Mouse (Mus musculus) layer of hippocampus, adult 8-10 months (tissue): ENCODE measurements around the gene Mtif2. TPM values are rescaled to one million over a fixed set of nuclear protein-coding genes. Genes with fewer than 3 reads are reported as not detected.
"Not testable (repeated sequence)": the region's sequence is repeated elsewhere in the genome, so short reads cannot be mapped to it uniquely, and the experiment has no call there.

ENCODE experiments used
- DNase-seq, 2 experiments: peaks; one replicate each; pipeline ENCODE4 v3.0.0; 2022; ENCODE audit warnings: low spot score in 2 of 2
- total RNA-seq, 4 experiments: library from RNA; stranded (reverse); gene quantifications; 2 replicates each; pipeline ENCODE4 v1.2.4; 2022

The Mtif2 gene
- 10 to 100 TPM; 34.3 to 43.4 (median 37.8) TPM for total RNA-seq

DNA sequence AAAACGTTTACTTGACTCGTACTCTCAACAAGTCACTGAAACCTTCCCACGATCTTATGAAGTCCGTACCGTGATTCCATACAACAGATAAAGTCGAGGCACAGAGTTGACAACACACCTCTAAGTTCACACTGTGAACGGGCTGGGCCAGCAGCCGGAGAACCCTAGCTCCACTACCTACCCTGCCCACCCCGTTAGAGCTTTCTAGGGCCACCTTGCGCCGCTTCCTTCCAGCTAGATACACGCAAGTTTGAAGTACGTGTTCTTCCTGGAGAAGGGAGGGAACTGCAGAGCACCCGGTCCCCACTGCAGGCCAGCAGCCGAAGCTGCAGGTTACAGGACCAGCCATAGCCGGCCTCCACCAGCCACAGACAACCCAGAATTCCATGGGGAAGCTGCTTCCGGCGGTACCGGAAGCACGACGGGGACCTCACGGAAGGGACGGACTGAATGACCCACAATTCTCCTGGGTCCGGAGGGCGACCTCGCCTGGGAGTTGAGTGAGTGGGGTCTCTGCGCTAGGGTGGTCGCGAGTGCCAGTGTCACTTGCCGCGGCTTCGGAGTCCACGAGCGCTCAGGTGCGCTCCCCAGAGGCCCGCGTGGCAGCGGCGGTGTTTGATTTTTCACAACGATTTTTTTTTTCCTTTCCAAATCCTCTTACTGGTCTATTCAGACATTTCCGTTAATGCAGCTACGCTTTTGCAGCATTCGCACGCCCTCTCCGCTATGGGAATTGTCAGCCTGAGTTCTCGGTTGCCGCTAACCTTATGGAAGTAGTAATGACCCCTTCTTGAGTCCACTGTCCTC lies at the start of gene Mtif2:
Gene Mtif2, plus strand, starts transcription at position 421 of the 807 bp plus-strand sequence.
- peak; percentile 62 to 75 for DNase-seq

DNA sequence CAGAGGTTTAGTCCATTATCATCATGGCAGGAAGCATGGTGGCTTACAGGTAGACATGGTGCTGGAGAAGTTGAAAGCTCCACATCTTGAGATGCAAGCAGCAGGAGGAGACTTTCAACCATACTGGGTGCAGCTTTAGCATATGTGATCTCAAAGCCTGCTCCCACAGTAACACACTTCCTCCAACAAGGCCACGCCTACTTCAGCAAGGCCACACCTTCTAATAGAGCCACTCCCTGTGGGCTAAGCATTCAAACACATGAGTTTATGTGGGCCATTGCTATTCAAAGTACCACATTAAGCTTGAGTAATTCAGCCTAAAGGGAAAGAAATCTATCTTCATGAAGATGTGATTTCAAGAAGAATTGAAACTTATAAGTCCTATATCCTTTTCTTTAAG lies 33.1 kb upstream of the Mtif2 start:
- DNase-seq = no peak

DNA sequence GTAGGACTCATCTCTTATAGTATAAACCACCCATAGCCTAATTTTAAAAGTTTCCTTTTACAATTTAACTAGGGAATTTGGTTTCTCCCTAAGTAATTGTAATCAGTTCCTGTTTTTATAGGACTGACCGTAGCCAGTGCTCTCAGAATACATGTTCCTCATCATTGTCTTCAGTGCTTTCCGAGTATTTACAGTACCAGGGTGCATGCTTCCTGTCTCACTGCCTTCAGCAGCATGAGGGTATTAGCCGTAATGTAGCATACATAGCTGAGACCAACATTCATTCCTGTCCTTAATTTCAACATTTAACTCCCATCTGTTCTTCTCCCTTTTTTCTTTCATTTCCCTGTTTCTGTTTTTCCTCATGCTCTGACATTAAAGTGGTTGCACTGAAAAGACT lies 29.2 kb upstream of the Mtif2 start:
- no peak for DNase-seq

DNA sequence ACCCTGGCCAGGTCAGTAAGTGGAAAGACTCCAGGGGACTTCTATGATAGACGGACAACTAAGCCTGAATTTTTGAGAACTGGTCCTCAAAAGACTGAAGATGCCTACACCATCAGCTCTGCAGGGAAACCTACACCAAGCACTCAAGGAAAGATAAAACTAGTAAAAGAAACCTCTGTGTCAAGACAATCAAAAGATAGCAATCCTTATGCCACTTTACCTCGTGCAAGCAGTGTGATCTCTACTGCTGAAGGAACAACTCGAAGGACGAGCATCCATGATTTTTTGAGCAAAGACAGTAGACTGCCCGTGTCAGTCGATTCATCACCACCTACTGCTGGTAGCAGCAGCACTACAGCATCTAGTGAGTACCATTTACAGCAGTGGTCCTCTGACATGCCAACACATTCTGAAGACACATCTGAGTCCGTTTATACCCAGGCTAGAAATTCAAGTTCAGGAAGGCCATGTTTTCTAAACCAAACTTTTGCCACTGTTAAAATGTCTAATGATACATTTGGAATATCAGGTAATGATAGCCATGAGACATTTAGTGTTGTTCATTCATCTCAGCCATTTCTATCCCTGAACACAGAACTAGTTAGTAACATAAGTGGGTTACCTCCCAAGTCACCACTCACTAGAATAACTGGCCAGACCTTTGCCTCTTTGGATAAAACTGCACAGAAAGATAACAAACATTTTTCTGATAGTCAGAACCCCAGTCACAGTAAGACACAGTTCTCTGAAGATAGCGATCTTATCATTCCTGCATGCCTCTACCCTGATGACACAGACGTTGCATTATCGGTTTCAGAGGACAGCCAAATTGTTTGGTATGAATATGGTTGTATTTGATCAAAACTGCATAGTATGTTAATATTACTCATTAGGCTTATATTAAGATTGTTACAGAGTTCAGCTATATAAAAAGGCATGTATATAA lies 22.0 kb upstream of the Mtif2 start:
- DNase-seq = no peak

- DNase-seq = no peak
Measured at GRCm38 (mm10) chr11:29504899-29505625, 21.1 kb upstream of the Mtif2 start.

DNA sequence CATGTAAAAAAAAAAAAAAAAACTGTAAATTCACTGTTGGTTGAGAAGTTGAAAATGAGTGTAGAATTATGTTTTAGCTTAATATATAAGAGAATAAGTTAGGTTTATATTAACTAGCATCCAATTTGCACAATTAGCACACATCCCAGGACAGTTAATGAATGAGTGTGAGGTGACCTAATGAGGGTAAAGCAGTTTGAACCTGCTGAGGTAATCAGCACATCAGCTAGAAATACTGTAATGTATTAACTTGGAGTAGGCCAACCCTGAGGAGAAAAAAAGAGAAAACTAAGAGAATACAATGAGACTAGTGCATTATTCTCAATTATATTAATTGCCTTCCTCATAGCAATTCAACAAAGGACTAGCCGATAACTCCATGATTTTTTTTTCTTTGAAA lies 16.8 kb upstream of the Mtif2 start:
- DNase-seq = no peak

DNA sequence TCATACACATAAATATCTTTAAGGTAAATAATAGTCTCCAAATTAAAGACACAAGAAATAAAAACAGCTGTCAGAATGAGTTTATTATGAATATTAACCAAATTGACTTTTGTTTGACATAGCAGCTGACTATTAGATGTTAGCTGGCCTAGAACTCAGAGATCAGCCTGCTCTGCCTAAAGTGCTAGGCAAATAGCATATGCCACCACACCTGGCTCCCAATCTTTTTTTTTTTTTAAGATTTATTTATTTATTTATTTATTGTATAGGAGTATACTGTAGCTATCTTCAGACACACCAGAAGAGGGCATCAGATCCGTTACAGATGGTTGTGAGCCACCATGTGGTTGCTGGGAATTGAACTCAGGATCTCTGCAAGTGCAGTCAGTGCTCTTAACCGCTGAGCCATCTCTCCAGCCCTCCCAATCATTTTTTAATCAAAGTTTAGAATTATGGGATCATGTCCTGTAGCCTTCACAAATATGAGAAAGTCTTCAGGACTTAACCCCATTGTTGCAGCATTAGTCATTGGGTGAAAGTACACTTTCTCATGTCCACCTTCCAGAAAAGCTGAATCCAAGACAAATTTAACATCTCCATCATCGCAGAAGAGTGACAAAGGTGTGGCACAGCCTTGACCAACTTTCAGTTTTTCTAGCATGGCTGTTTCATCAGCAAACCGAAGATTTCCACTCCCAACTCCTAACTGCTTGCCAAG lies 13.2 kb upstream of the Mtif2 start:
- no peak for DNase-seq

GRCm38 (mm10) chr11:29514325-29514681 lies 11.9 kb upstream of the Mtif2 start:
- no peak for DNase-seq

DNA sequence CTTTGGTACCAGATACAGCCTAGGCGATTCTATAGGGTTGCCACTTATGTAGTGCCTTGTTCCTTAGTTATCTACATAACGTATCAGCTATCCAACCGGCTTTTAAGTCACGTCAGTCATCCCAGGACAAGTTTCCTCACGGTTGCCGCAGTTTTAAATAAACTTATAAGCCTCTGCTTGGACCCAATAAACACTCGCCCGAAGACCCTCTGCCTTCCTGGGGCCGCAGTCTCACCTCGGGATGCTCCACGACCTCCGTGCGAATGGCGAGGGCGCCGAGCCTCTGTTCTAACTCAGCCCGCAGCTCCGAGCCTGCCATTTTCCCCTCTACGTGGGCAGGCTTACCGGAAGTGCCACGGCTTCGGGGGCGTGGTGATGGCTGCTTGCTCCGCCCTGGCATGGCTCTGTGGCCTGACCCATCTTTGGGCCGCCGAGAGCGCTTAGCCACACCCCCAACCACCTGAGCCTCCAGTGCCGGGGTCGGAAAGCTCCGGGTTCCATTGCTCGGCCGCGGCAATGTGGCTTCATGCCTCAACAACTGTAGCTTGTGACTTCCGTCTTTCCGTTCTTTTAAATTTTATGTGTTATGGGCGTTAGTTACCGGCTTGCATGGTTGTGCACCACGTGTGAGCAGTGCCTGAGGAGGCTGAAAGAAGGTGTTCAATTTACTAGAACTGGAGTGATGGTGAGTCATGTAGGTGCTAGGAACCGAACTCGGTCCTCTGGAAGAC lies 11.4 kb upstream of the Mtif2 start, which contains the start of gene Prorsd1:
Gene Prorsd1, minus strand, starts transcription at position 352 of the 731 bp plus-strand sequence.
- DNase-seq = peak; percentile 58 to 71

DNA sequence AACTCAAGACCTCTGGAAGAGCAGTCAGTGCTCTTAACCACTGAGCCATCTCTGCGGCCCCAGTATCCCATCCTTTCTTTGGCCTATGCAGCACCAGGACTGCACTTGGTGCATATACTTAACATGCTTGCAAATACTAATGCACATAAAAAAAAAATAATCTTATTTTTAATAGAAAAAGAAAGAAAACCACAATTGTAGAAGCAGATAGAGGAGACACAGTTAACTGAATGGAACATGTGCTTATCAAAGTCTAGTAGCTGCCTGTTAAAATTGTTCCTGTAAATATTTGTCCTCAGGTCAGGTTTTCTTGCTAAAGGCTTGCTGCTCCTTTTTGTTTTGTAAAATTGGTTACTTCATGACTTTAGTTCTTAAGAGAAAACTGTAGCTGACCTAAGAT lies 12.0 kb downstream of the Mtif2 start:
- DNase-seq = no peak

DNA sequence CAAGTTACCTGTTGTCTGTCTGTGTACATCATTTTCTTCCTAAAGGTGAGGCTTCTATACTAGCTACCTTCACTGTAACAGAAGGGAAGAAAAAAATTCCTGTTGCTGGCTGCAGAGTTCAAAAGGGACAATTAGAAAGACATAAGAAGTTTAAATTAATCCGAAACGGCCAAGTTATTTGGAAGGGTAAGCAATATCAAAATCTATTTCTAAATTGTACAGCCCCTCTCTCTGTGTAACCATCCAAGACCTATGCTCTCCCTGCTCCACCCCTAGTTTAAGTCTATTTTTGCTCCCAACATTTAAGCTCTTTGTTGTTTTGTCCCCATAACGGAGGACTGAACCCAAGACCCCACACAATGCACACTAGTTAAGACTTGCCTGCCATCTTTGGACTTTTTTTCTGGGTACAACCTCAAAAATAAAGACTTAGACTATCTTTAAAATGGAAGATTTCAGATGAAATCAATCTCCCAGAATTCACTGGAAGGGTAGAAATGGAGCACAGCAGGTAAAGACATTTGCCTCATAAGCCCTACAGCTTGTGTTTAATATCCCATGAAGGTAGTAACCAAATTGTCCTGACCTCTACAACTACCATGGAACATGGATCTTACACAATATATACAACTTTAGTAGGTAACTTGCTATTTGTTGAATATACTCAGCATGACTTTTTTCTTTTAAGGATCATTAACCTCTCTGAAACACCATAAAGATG lies 18.2 kb downstream of the Mtif2 start:
- no peak for DNase-seq

- DNase-seq = not testable (repeated sequence)
Measured at GRCm38 (mm10) chr11:29545150-29545752, 19.0 kb downstream of the Mtif2 start.

GRCm38 (mm10) chr11:29546297-29546696 lies 20.1 kb downstream of the Mtif2 start:
- DNase-seq = not testable (repeated sequence)

DNA sequence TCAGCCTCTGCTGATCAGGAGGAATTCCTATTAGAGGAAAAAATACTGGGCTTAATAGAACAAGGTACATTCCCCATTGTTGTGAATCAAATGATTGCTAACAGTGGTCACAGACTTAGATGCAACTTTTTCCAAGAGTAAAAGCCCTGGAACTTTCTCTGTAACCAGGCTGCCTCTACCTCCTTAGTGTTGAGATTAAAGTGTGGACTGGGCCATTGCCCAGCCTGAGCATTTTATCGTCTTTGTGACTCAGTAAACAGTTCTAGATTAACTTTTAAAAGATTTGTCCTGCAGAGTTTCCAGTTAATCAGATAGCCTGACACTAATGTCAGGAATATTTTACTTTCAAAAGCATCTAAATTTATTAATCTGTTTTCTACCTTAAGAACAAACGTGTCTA lies 20.6 kb downstream of the Mtif2 start:
- no peak for DNase-seq

GRCm38 (mm10) chr11:29547249-29547751 lies 21.1 kb downstream of the Mtif2 start:
- DNase-seq = no peak

DNA sequence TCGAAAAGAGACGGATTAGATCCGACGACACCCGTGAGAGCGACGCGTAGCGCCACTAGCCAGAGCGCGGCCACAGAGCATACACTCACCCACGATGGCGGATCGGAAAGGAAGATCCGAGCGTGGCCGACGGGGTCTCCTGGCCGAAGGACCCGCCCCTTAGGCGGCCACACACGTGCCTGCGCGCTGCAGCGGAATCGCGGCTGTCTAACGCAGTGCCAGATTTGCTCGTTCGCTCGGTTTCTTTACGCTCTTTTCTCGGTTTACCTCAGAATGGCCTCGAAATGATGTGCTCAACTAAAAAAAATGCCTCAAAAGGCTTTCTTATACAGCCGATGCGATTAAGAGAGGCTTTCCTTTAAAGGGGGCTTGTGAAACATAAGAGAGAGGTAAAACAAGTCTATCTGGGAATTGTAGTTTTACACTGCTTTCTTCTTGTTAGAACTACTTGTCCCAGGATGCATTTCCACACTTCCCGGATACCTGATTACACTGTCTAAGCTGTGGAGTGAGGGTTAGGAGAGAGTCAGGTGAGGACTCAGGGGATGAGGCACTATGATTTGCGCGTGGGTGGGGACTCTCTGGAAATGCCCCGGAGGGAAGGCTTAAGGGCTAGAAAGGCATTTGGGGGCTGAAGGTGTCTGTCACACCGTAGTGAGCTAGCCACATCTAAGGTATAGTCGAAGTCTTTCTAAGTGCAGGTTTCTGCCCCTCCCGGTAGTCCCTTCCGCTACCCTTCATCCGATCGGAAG lies 21.7 kb downstream of the Mtif2 start, which contains the start of the genes Clhc1 and Rps27a:
Gene Clhc1, plus strand, starts transcription at position 199 of the 752 bp plus-strand sequence.
Gene Rps27a, minus strand, starts transcription at position 358 of the 752 bp plus-strand sequence.
- peak; percentile 83 to 93 for DNase-seq

GRCm38 (mm10) chr11:29548504-29549424 lies 22.6 kb downstream of the Mtif2 start:
- DNase-seq = no peak
